Mouse (Mus musculus) intestine, embryonic 14.5 days (tissue): ENCODE measurements around the gene Ankrd27. TPM values are rescaled to one million over a fixed set of nuclear protein-coding genes. Genes with fewer than 3 reads are reported as not detected.
"Not testable (repeated sequence)": the region's sequence is repeated elsewhere in the genome, so short reads cannot be mapped to it uniquely, and the experiment has no call there.

Source experiments
- ATAC-seq: fragments of 200-750 bp; cut with Nextera tagmentation; replicated peaks from 2 replicates; pipeline ENCODE4 v1.8.0; 2017; ENCODE audit warnings: low read depth, moderate number of reproducible peaks, moderate TSS enrichment, moderate library complexity; ENCODE audit not compliant: low FRiP score, low TSS enrichment
- DNase-seq: peaks from one replicate; pipeline ENCODE4 v3.0.0-alpha.2; 2018; ENCODE audit warnings: low spot score
- H3K27ac ChIP-seq: fragments of 300-500 bp; sonication (generic); 2 replicates; pipeline ENCODE4 v1.5.1; 2014; ENCODE audit warnings: low read depth, mild to moderate bottlenecking, control low read depth
- H3K27me3 ChIP-seq: fragments of 300-500 bp; sonication (generic); replicated peaks from 2 replicates; pipeline ENCODE4 v1.6.1; 2014; ENCODE audit warnings: low read length, control low read depth; ENCODE audit not compliant: control insufficient read depth, insufficient read depth
- H3K36me3 ChIP-seq: fragments of 300-500 bp; sonication (generic); 2 replicates; pipeline ENCODE4 v1.6.1; 2014; ENCODE audit warnings: low read length, control low read depth; ENCODE audit not compliant: control insufficient read depth, insufficient read depth
- H3K4me1 ChIP-seq: fragments of 300-500 bp; sonication (generic); replicated peaks from 2 replicates; pipeline ENCODE4 v1.6.1; 2014; ENCODE audit warnings: low read length, control low read depth, mixed read lengths; ENCODE audit not compliant: control insufficient read depth, insufficient read depth
- H3K4me2 ChIP-seq: fragments of 300-500 bp; sonication (generic); 2 replicates; pipeline ENCODE4 v1.6.1; 2014; ENCODE audit warnings: low read length
- H3K4me3 ChIP-seq: fragments of 300-500 bp; sonication (generic); 2 replicates; pipeline ENCODE4 v1.5.1; 2014; ENCODE audit warnings: low read depth, low read length, control low read depth, mixed read lengths
- H3K9ac ChIP-seq: fragments of 300-500 bp; sonication (generic); 2 replicates; pipeline ENCODE4 v1.6.1; 2014; ENCODE audit warnings: mild to moderate bottlenecking, low read length
- H3K9me3 ChIP-seq: fragments of 300-500 bp; sonication (generic); 2 replicates; pipeline ENCODE4 v1.6.1; 2016; ENCODE audit warnings: low read length, control low read depth; ENCODE audit not compliant: control insufficient read depth
- WGBS: fragments of 180-500 bp; shearing (Covaris S2); extraction: QIAGEN DNeasy Blood & Tissue Kit; methylation state at CpG from one replicate; pipeline ENCODE4 v1.1.7; 2014; 5-methylcytosine and 5-hydroxymethylcytosine counted together
- polyA plus RNA-seq: library from polyadenylated mRNA; unstranded; fragments of >200 nt; fragmentation: Nextera tagmentation; extraction: Ambion mirVana; gene quantifications from 2 replicates; pipeline ENCODE4 v1.2.1, GENCODE M21; 2014

The Ankrd27 gene
- polyA plus RNA-seq, 1 experiment from 2014 or later, result 41.4 TPM

GRCm38 (mm10) chr7:35556905-35557304 is 29.1 kb upstream of the Ankrd27 start:
- WGBS, result 88% methylated on average over 5 of the region's 5 CpGs
- H3K9me3 ChIP-seq, result no peaks in the 10 kb centered on the region

GRCm38 (mm10) chr7:35557577-35557976 is 28.5 kb upstream of the Ankrd27 start:
- no peak overlapping the region for H3K4me3 ChIP-seq
- 76% methylated on average over 3 of the region's 3 CpGs for WGBS
- ATAC-seq (no peak), DNase-seq (no peak)
- H3K27me3 ChIP-seq, result no peaks in the 10 kb centered on the region
- H3K4me2 ChIP-seq, result no peak overlapping the region
- H3K4me1 ChIP-seq, result peaks cover 16% of the 10 kb centered on the region
- H3K9me3 ChIP-seq, result no peaks in the 10 kb centered on the region
- no peaks in the 10 kb centered on the region for H3K36me3 ChIP-seq
- H3K27ac ChIP-seq, result peak overlapping the region; percentile 9; the same call in 1 of the 2 replicates
- H3K9ac ChIP-seq, result no peak overlapping the region

More at GRCm38 (mm10) chr7:35556905-35557304, 29.1 kb upstream of the Ankrd27 start:
- DNase-seq, result no peak
- no peaks in the 10 kb centered on the region for H3K36me3 ChIP-seq
- no peak overlapping the region for H3K4me3 ChIP-seq
- no peak for ATAC-seq
- no peak overlapping the region for H3K9ac ChIP-seq
- H3K27me3 ChIP-seq, result no peaks in the 10 kb centered on the region
- H3K27ac ChIP-seq, result no peak overlapping the region
- H3K4me2 ChIP-seq, result no peak overlapping the region
- peaks cover 16% of the 10 kb centered on the region for H3K4me1 ChIP-seq

- Histone ChIP-seq H3K9ac (no peak overlapping the region), H3K4me3 (no peak overlapping the region), H3K4me1 (peaks cover 16% of the 10 kb centered on the region), H3K27ac (no peak overlapping the region), H3K9me3 (no peaks in the 10 kb centered on the region), H3K4me2 (no peak overlapping the region), H3K27me3 (no peaks in the 10 kb centered on the region), H3K36me3 (no peaks in the 10 kb centered on the region)
- 65% methylated on average over 2 of the region's 2 CpGs for WGBS
- ATAC-seq, result no peak
- no peak for DNase-seq
Observed at GRCm38 (mm10) chr7:35558681-35559080, 27.4 kb upstream of the Ankrd27 start.

- H3K9me3 ChIP-seq, result no peaks in the 10 kb centered on the region
- no peak overlapping the region for H3K27ac ChIP-seq
- no peak overlapping the region for H3K4me3 ChIP-seq
- WGBS, result 87% methylated on average over 3 of the region's 3 CpGs
- no peaks in the 10 kb centered on the region for H3K36me3 ChIP-seq
- H3K4me2 ChIP-seq, result no peak overlapping the region
- peaks cover 8% of the 10 kb centered on the region for H3K4me1 ChIP-seq
- H3K27me3 ChIP-seq, result no peaks in the 10 kb centered on the region
- ATAC-seq, result no peak
- H3K9ac ChIP-seq, result no peak overlapping the region
- DNase-seq, result no peak
Observed at GRCm38 (mm10) chr7:35559838-35560237, 26.2 kb upstream of the Ankrd27 start.

- 68% methylated on average over 11 of the region's 11 CpGs for WGBS
- H3K36me3 ChIP-seq, result no peaks in the 10 kb centered on the region
- no peak overlapping the region for H3K9ac ChIP-seq
- H3K27ac ChIP-seq, result no peak overlapping the region
- no peaks in the 10 kb centered on the region for H3K27me3 ChIP-seq
- no peaks in the 10 kb centered on the region for H3K9me3 ChIP-seq
- H3K4me1 ChIP-seq, result no peaks in the 10 kb centered on the region
- no peak overlapping the region for H3K4me2 ChIP-seq
- H3K4me3 ChIP-seq, result no peak overlapping the region
- DNase-seq (no peak), ATAC-seq (no peak)
Observed at GRCm38 (mm10) chr7:35563071-35563470, 23.0 kb upstream of the Ankrd27 start.

- Histone ChIP-seq H3K27ac (no peak overlapping the region), H3K9ac (no peak overlapping the region), H3K36me3 (no peaks in the 10 kb centered on the region), H3K4me2 (no peak overlapping the region), H3K4me1 (no peaks in the 10 kb centered on the region), H3K27me3 (no peaks in the 10 kb centered on the region), H3K4me3 (no peak overlapping the region), H3K9me3 (no peaks in the 10 kb centered on the region)
- DNase-seq (no peak), ATAC-seq (no peak)
- WGBS, result 81% methylated on average over 2 of the region's 2 CpGs
Observed at GRCm38 (mm10) chr7:35564067-35564865, 21.8 kb upstream of the Ankrd27 start.

GRCm38 (mm10) chr7:35564872-35565271 is 21.2 kb upstream of the Ankrd27 start:
- not testable (repeated sequence) for H3K4me2 ChIP-seq, H3K27ac ChIP-seq, H3K9me3 ChIP-seq, H3K9ac ChIP-seq, DNase-seq, H3K36me3 ChIP-seq, H3K27me3 ChIP-seq, ATAC-seq, H3K4me3 ChIP-seq, H3K4me1 ChIP-seq
- WGBS, result 85% methylated on average over 10 of the region's 10 CpGs

GRCm38 (mm10) chr7:35565965-35566364 is 20.1 kb upstream of the Ankrd27 start:
- H3K4me3 ChIP-seq, H3K27ac ChIP-seq, DNase-seq, ATAC-seq, H3K27me3 ChIP-seq, H3K4me2 ChIP-seq, H3K4me1 ChIP-seq, H3K9me3 ChIP-seq, H3K9ac ChIP-seq, H3K36me3 ChIP-seq: not testable (repeated sequence)
- 73% methylated on average over 13 of the region's 13 CpGs for WGBS

- H3K4me2 ChIP-seq, H3K36me3 ChIP-seq, H3K4me1 ChIP-seq, DNase-seq, H3K9me3 ChIP-seq, ATAC-seq, H3K9ac ChIP-seq, H3K4me3 ChIP-seq, H3K27ac ChIP-seq, H3K27me3 ChIP-seq: not testable (repeated sequence)
- 86% methylated on average over 4 of the region's 4 CpGs for WGBS
Observed at GRCm38 (mm10) chr7:35569724-35570123, 16.3 kb upstream of the Ankrd27 start.
